Mouse (Mus musculus) cortical plate, adult 2 months (tissue): Measurements from ENCODE around the gene Abhd17c.

Experiments
- CTCF ChIP-seq: fragments of 200-500 bp; IDR thresholded peaks from 2 replicates; pipeline ENCODE4 v1.5.1; 2011; ENCODE audit warnings: mild to moderate bottlenecking, control low read depth, low read length; ENCODE audit not compliant: insufficient read depth; ENCODE audit errors: extremely low read depth
- POLR2A ChIP-seq: fragments of 200-500 bp; IDR thresholded peaks from 2 replicates; pipeline ENCODE4 v1.6.1; 2011; ENCODE audit warnings: mild to moderate bottlenecking, low read length, control low read depth; ENCODE audit not compliant: insufficient read depth; ENCODE audit errors: extremely low read depth

GRCm38 (mm10) chr7:84077257-84078013 lies 74.3 kb downstream of the Abhd17c start:
- TF ChIP-seq CTCF (no peak), POLR2A (no peak)
